Mouse (Mus musculus) kidney, adult 2 months (tissue): Measurements from ENCODE around the gene Capn15. TPM values are rescaled to one million over a fixed set of nuclear protein-coding genes. Genes with fewer than 3 reads are reported as not detected.

Source experiments
- DNase-seq: peaks from one replicate; pipeline ENCODE4 v3.0.0; 2021
- H3K27ac ChIP-seq: fragments of 200-500 bp; 2 replicates; pipeline ENCODE4 v1.5.1; 2012; ENCODE audit warnings: low read depth, low read length, control low read depth, inconsistent platforms; ENCODE audit not compliant: insufficient read depth
- H3K27me3 ChIP-seq: fragments of 200-500 bp; replicated peaks from 2 replicates; pipeline ENCODE4 v1.6.1; 2012; ENCODE audit warnings: mild to moderate bottlenecking, moderate library complexity, low read length, inconsistent platforms; ENCODE audit not compliant: control insufficient read depth, insufficient read depth
- H3K36me3 ChIP-seq: fragments of 200-500 bp; 2 replicates; pipeline ENCODE4 v1.6.1; 2012; ENCODE audit warnings: mild to moderate bottlenecking, moderate library complexity, low read length, inconsistent platforms; ENCODE audit not compliant: control insufficient read depth, insufficient read depth
- H3K4me1 ChIP-seq: fragments of 200-500 bp; 2 replicates; pipeline ENCODE4 v1.6.1; 2011; ENCODE audit warnings: low read length; ENCODE audit not compliant: control insufficient read depth, insufficient read depth
- H3K4me3 ChIP-seq: fragments of 200-500 bp; 2 replicates; pipeline ENCODE4 v1.5.1; 2011; ENCODE audit warnings: mild to moderate bottlenecking, low read depth, low read length, control low read depth; ENCODE audit not compliant: insufficient read depth
- CTCF ChIP-seq: fragments of 200-500 bp; conservative IDR thresholded peaks from 2 replicates; pipeline ENCODE4 v1.5.1; 2011; ENCODE audit warnings: low read depth, mild to moderate bottlenecking, control low read depth, low read length, moderate library complexity, mixed read lengths; ENCODE audit not compliant: insufficient read depth, insufficient read length
- POLR2A ChIP-seq: fragments of 200-500 bp; IDR thresholded peaks from one replicate; pipeline ENCODE4 v1.6.1; 2011; ENCODE audit warnings: low read depth, low read length, control low read depth
- WGBS: fragments of 180-500 bp; shearing (Covaris S2); methylation state at CpG from one replicate; pipeline ENCODE4 v1.1.7; 2018; 5-methylcytosine and 5-hydroxymethylcytosine counted together
- polyA plus RNA-seq: library from polyadenylated mRNA; depleted of rRNA; stranded (reverse); fragments of >200 nt; gene quantifications from 2 replicates; pipeline ENCODE4 v1.2.3, GENCODE M21; 2012

The Capn15 gene
- polyA plus RNA-seq, 1 experiment: 24.0 TPM

DNA sequence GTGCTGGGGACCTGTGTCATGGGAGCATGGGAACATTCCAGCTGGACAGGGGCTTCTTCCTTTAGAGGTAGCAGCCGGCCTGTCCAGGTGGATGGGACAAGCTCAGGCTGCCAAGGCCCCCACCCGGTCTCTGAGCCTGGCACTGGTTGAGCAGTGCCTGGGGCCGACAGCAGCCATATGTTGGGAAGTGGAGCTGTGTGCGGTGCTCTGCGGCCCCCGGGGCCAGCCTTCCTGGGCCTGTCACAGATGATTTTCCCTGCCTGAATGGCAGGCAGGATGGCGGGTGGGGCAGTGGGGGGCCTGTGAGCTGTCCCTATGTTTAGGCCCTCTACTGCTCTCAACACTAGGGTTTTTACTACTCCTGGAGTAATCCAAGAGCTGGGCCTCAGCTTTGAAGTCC, 29.4 kb downstream of the Capn15 start:
- H3K36me3 ChIP-seq: no peaks in the 10 kb centered on the region
- WGBS: 71% methylated on average over 7 of the region's 7 CpGs
- no peak for DNase-seq
- no peaks in the 10 kb centered on the region for H3K27me3 ChIP-seq
- TF ChIP-seq CTCF: no peak
- TF ChIP-seq POLR2A: no peak
- peaks cover 3% of the 10 kb centered on the region; the same call in 1 of the 2 replicates for H3K4me1 ChIP-seq
- H3K27ac ChIP-seq: no peak overlapping the region
- H3K4me3 ChIP-seq: no peak overlapping the region

DNA sequence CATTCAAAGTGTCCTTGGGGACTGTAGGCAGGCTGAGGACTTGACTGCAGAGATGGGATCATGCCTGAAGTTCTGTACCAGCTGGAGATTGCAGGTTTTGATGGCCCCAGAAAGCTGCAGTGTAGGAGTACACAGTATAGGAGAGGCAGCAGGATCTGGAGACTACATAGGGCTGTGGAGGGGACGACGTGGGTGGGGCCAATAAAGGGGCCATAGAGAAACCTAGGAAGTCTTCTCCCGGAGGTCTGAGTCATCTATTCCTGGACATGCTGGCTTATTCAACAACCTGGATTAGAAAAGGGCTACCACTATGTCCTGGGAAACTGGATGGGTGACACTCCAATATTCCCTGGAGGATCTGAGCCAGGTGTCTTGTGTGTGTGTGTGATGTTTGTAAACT, 29.9 kb downstream of the Capn15 start:
- no peak for DNase-seq
- no peak overlapping the region for H3K27ac ChIP-seq
- TF ChIP-seq POLR2A (no peak), CTCF (no peak)
- no peak overlapping the region for H3K4me3 ChIP-seq
- WGBS: 51% methylated on average over 3 of the region's 3 CpGs
- H3K27me3 ChIP-seq: no peaks in the 10 kb centered on the region
- H3K36me3 ChIP-seq: no peaks in the 10 kb centered on the region
- H3K4me1 ChIP-seq: peaks cover 3% of the 10 kb centered on the region; the same call in 1 of the 2 replicates

DNA sequence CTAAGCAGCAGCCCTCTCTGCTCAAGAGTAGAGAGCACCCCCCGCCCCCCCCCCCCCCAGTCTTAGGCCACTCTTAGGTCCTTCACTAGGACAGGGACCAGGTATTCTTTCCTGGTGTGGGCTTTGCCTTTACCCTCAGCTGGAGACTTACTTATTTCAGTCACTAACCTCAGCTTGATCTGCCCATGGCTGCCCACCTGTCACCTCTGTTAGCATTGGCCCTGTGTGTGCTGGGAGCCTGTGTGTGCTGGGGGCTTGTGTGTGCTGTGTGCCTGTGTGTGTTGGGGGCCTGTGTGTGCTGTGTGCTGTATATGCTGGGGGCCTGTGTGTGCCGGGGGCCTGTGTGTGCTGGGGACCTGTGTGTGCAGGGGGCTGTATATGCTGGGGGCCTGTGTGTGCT, 30.9 kb downstream of the Capn15 start:
- no peak for DNase-seq
- WGBS: 75% methylated on average over 2 of the region's 2 CpGs
- H3K4me3 ChIP-seq: no peak overlapping the region
- H3K4me1 ChIP-seq: peaks cover 3% of the 10 kb centered on the region; the same call in 1 of the 2 replicates
- no peak for TF ChIP-seq CTCF
- TF ChIP-seq POLR2A: no peak
- no peaks in the 10 kb centered on the region for H3K36me3 ChIP-seq
- no peak overlapping the region for H3K27ac ChIP-seq
- H3K27me3 ChIP-seq: no peaks in the 10 kb centered on the region

DNA sequence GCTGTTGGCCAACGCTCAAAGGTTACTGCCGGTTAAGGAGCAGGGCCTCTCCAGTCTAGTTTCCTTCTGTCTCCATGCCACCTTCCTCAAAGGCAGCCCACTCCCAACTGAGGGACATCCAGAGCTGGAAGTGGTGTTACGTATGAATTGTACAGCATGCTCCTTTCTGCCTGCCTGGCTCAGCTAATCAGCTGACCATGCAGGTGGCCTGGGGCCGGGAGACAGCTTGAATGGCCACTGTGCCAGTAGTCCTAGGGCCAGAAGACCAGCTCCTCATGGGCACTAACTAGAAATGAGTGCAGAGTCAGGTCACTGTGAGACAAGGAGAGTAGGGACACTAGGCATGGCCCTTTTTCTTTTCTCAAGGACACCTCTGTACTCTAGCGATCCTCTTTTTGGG, 32.4 kb downstream of the Capn15 start:
- no peak for TF ChIP-seq CTCF
- TF ChIP-seq POLR2A: no peak
- Histone ChIP-seq H3K4me3 (no peak overlapping the region), H3K27ac (peak overlapping the region; percentile 21; the same call in 1 of the 2 replicates), H3K4me1 (peaks cover 3% of the 10 kb centered on the region; the same call in 1 of the 2 replicates), H3K36me3 (no peaks in the 10 kb centered on the region), H3K27me3 (no peaks in the 10 kb centered on the region)
- DNase-seq: no peak
- WGBS: 72% methylated on average over 5 of the region's 5 CpGs

DNA sequence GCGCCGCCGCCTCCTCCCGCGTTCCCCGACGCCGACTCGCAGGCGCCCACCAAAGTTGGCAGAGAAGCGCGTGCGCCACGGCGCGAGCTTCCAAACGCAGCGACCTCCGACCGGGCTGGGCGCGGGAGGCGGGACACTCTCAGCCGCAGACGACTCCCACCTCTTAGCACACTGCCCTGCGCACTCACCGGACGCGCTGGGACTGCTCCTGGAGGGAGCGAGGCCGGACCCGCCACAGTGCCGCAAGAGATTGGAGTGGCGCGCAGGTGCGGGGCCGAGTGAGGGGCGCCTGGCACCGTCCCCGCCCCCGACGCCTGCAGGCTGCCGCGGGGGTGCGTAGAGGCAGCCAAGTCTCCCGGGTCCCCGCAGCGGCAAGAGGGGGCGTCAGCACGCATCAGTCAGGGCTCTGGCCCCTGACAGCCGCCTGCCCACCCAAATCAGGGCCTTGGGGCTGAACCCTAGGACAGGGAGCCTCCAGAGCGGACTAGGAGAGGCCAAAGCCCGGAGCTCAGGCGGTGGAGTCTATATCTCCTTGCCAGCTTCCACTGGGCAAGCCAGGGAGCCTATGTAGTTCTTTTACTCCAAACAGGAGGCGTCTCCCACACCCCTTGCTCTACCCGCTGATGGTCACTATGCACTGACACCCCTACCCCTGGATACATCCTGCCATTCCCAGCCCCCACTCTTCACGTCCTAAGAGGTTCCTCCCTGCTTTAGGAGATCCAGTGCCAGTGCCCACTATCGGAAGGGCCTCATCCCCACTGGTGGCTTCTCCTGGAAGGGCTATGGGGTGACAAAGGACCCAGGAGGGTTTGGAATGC, 33.6 kb downstream of the Capn15 start, which contains the start of gene A930017K11Rik:
A930017K11Rik (minus strand) TSS at position 763 of the 821 bp plus-strand sequence.
- H3K27ac ChIP-seq: peak within 1 kb of the TSS; percentile 48
- TF ChIP-seq CTCF (no peak), POLR2A (no peak)
- 3% methylated on average over 58 of the region's 58 CpGs for WGBS
- no peaks in the 10 kb centered on the region for H3K36me3 ChIP-seq
- H3K4me3 ChIP-seq: peak within 1 kb of the TSS; percentile 36
- peaks cover 3% of the 10 kb centered on the region; the same call in 1 of the 2 replicates for H3K4me1 ChIP-seq
- DNase-seq: no peak
- no peaks in the 10 kb centered on the region for H3K27me3 ChIP-seq

DNA sequence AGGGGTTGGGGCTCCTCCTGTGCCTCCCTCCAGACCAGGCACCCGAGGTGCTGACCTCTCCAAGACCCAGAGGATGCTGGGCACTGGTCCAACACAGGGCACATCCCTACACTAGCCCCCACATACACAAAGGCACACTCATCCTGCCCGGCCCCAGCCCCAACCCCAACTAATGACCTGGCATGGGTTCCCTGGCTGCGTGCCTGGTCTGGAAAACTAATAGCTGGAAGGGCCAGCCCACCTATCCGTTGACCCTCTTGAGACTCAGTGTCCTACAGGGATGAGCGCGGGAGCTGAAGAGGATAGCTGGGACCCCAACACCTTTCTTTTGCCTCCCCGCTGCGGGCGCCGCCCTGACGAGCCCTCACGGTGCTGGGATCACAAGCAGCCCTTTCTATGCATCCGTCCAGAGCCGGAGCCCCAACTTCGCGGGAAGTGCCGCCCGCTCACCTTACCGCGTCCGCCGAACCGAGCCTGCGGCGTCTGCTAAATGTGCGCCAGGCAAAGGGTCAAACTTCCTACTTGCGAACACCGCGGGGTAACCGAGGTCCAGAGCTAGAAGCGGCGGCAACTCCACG, 34.3 kb downstream of the Capn15 start:
- peaks cover 3% of the 10 kb centered on the region; the same call in 1 of the 2 replicates for H3K4me1 ChIP-seq
- TF ChIP-seq POLR2A: no peak
- no peak for TF ChIP-seq CTCF
- peak overlapping the region; percentile 21 for H3K27ac ChIP-seq
- peak; percentile 35 for DNase-seq
- WGBS: 2% methylated on average over 33 of the region's 33 CpGs
- no peaks in the 10 kb centered on the region for H3K27me3 ChIP-seq
- no peaks in the 10 kb centered on the region for H3K36me3 ChIP-seq
- peak overlapping the region; percentile 36 for H3K4me3 ChIP-seq

DNA sequence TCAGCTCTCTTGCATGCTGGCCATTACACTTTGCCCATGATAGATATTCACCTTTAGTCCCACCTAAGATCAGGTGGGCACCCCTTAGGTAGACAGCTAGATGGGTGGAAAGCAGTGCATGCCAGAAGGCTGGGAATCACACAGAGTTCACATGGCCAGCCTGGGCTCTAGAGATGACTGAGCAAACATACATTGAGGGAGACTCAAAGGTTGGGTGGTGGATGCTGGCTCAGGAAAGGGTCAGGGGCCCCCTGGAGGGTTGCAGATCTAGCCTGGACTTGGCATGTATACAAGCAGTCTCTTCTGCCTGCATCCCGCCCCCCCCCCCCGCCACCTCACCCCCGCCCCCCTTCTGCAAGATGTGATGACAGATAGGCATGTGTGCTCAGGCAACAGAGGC, 34.9 kb downstream of the Capn15 start:
- Histone ChIP-seq H3K4me1 (peaks cover 3% of the 10 kb centered on the region; the same call in 1 of the 2 replicates), H3K27me3 (no peaks in the 10 kb centered on the region), H3K4me3 (peak overlapping the region; percentile 36; the same call in 1 of the 2 replicates), H3K27ac (0 out of 2 replicates have a peak overlapping the region, but pooled peaks have one; percentile 0), H3K36me3 (no peaks in the 10 kb centered on the region)
- DNase-seq: no peak
- TF ChIP-seq CTCF (no peak), POLR2A (no peak)
- WGBS: 5% methylated on average over 3 of the region's 3 CpGs
